Mouse (Mus musculus) A20 (cell line): ENCODE measurements around the gene Camk2d.

Source experiments
- DNase-seq: peaks from one replicate; pipeline ENCODE4 v3.0.0-alpha.2; 2011; ENCODE audit warnings: low read depth, low spot score

Camk2d gene

DNA sequence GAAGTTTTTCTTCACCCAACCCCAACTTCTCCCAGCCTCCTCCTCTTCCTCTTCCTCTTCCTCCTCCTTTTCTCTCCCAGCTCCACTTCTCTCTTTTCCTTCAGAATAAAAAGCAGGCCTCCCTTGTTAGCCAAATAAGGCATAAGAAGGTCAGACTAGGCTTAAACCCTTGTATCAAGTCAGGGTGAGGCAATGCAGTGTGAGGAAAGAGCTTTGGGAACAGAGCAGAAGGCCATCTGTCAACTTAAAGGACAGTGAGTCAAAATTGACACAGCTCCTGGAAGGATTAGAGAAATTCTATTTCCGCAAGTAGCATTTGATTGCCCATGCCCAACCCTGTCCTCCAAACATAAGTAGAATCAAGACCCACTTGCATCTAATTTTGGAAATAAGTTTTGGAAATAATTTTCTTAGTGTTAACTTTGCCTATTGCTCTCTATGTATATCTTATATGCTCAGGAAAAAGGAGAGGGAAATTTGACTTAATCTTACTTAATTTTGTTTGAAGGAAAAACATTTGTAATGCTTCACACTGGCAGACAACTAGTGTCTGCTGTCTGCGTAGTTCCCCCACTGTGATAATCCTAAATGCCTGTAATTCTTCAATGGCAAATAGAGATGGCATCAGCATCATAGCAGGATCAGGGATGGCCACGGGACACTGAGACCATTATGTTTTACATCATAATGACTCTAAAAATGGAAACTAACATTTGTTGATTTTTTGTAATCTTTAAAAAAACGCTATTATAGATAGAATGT lies 16.8 kb downstream of the Camk2d start:
- DNase-seq, result no peak

DNA sequence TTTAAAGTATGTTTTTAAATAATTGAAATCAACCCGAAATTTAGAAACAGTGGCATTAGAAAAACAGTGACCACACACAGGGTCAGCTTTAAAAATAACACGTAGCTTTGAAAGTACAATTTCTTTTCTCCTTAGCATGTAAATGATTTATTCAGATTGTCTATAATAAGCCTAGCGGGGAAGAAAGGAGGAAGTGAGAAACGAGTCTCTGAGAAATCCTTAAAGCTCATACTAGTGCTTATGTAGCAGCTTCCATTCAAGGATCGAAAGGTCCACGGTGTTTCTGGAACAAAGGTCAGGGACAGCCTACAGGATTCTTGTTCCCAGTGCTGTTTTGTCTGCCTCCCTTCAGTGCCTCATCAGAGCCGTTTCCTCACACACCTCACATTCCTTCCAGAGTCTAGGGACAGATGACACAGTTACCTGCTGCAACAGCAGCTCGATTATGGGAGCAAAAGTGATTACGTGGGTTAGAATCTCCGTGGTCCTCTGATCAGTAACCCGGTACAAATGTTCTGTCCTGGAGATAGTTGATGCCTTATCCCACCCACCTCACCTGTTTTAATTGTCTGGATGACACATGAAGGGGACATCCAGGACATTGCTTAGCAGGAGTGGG lies 17.5 kb downstream of the Camk2d start:
- peak; percentile 39 for DNase-seq

DNA sequence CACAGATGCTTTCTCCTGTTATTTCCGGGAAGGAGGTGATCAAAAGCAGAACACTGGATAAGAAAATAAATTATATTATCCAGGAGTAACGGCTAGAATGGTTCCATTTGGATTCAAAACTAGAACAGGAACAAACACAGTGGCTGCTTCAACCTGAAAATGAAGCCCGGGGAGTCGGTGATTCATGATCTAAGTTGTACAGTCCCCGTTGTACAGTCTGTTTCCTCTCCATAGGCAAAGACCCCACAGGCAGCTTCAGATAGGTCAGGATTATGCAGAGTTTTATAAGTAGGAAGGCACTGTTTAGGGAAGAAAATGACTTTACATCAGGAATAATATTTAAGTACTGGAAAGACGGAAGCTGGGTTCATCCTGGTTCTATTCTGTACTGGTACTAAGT lies 19.2 kb downstream of the Camk2d start:
- no peak for DNase-seq

DNA sequence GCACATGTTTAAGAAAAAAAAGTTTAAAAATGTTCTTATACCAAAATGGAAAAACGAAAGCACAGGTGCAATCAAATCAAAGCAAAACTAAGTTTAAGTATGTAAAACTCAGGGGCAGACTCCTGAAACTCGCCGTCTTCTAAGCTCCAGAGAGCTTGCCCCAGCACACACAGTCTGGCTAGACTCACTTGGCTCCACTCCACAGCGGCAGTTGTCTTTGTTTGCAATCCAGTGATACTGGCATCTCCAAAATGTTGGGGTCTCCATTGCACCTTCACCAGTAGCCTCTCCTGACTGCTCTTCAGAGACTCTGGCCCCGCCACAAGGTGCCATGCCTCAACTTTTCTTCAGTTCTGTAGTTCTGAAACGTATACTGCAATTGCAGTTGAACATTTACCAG lies 24.1 kb downstream of the Camk2d start:
- DNase-seq, result no peak

DNA sequence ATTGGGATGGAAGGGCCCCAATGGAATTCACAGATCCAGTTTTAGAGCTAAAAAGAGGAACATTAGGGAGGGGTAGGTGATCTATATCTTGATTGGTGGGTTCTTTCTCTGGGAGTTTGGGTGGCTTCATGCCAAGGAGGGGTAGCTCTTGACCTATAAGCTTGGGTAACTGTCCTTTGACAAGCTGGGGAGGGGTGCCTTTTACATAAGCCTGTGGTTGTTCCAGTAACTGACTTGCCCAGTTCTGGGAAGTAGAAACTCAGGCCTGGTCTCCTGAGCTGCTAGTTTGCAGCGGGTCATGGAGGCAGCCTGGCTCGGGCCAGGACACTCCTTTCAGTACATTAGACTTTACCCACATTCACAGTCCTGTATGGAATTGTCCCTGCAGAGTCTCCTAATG lies 26.4 kb downstream of the Camk2d start:
- DNase-seq, result no peak

DNA sequence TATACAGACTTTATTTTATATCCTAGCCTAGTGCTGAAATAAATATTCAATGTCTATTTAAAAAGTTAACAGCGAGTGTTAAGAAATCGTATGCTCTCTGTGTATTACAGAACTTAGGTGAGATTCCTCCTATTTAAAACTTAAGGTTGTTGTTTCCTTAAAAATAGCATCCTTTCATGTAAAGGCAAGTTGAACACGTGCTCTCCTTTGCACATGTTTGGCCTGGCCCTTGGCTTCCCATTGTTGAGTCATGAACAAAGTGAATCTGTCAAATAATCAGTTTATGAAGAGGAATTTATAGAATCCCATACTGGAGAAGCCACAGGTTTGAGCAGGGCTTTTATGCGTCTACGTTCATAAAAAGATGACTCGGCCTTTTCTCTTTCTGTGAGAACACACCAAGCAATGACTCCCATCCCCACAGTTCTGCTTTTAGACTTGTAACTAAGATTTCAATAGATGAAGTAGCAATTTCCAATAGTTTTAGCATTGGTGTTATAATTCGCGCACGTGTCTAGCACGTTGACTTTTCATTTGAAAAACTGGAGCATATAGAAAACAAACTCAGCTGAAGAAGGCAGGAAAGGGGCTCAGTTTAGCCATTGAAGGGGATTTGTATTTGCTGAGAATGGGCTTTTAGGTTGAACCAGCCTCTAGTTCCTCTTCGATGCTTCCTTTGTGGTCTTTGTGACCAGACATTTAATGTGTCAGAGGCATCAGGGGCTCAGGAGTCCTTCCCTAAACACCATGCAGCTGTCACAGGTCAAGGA lies 29.1 kb downstream of the Camk2d start:
- no peak for DNase-seq

DNA sequence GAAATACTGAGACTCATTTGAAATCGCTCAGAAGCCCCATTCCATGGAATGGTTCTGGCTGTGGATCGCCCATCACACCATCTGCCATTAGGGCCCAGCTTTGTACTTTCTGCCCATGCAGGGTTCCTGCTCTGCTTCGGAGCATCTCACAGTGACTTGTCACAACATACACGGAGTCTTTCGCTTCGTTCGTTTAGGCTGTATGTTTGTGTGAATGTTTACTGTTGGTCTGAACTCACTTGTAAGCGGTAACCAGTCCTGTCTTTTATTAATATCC lies 29.6 kb downstream of the Camk2d start:
- DNase-seq, result no peak

DNA sequence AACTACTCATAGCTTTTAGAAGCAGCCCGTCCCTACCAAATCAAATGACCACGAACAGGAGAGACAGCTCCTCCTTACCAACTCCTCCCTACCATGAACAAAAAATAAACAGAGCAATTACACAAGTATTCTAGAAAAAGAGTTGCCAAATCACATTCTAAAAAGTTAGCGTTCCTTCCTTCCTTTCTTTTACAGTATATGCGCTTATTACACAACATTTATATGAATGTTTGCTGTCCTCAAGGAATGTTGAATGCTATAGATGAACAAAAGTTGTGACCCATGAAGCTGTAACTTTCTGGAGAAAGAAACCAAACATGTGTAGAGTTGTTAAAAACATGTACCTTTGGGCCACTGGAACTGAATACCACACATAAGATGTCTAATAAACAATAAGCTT lies 31.9 kb downstream of the Camk2d start:
- no peak for DNase-seq

DNA sequence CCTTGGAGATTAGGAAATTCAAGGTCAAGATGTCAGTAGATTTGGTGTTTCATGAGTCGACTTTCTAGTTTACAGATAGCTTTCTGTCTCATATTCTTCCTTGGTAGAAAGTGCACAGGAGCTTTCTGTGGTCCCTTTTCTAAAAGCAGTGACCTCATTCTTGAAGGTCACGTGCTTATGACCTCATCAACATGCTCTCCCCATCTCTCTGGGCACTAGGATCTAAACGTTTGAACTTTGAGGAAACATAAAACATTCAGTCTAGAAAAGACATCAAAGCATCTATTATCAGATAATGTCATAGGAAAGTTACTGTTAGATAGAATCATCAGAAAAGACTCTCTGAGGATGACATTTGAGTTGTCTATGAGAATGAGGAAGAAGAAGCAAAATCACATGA lies 32.3 kb downstream of the Camk2d start:
- DNase-seq, result no peak

DNA sequence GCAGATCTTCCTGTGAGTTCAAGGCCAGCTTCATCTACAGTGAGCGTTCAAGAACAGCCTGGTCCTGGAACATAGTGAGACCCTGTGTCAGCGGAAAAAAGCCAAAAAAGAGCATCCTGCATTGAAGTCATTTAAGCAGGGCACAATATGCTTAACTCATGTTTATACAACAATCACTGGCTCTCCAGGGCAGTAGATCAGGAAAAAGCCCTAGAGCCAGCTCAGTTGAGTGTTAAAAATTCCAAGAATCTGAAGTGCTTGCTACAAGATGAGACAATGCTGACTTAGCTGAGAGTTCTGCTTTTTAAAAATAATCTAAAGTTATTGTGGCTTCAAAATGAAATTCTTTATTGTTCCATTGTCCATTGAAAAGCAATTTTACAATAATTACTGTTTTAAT lies 32.9 kb downstream of the Camk2d start:
- DNase-seq, result no peak

DNA sequence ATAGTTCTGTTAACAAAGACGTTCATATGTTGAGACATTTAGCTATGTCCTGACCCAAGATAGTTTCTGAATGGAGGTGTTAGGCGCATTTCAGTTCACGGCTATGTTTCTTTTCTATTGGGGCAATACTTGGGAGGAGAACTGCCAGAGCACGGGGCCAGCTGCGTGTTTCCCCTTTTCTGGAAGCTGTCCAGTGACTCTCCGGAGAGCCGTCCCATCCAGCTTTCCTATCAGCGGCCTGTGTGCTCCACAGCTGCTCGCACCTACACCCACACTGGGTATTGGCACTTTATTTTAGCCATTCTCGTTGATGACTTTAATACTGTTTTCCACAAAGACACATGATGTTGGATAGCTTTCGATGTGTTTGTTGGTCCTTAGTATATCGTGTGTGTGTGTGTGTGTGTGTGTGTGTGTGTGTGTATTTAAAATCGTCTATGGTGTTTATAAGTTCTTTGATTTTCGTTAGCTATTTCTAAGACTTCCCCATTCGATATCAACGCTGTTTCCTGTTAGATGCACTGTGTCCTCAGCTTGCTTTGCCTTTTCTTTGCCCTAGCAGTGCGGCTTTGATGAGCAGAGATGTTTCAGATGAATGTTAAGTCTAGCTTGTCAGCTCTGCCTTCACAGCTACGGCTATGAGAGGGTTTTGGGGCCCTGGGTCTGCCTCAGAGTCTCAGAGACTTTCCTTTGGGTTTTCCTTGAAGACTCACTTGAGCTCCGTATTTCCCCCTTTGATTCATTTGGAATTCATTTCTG lies 34.2 kb downstream of the Camk2d start:
- DNase-seq, result no peak

DNA sequence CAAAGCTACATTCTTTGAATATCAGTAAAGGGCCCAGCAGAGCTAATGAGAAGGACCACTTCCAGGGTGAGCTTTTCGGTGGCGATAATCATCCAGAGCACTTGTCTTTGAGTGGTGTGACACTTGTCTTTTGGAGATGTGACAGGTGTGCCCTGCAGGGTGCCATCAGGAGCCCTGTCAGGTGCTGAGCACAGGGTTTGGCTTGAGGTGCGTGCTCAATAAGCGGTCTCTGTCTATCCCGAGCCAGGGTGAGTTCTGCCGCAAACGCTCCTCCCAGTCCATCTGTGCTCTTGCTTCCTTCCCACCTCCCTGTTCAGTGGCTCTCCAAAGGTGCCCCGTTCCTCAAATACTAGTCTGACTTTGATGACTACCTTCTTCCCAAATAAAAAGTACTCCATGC lies 35.5 kb downstream of the Camk2d start:
- no peak for DNase-seq

DNA sequence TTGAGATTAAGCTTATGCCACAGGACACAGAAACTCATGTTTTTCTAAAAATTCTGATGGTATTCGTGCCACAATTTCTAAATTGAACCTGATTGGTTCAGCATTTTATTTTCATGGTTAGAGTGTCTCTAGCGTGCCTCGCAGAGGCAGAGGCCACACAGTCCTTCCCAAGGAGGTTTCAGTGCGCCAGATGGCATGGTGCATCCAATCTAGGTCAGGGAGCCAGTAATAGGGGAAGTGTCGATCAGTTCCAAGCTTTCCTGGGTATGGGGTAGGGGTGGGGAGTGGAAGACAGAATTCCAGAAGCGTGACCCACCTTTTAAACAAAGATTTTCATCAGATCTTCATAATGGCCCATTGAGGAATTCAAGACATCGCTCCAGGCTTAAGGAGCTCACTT lies 36.5 kb downstream of the Camk2d start:
- DNase-seq, result no peak

DNA sequence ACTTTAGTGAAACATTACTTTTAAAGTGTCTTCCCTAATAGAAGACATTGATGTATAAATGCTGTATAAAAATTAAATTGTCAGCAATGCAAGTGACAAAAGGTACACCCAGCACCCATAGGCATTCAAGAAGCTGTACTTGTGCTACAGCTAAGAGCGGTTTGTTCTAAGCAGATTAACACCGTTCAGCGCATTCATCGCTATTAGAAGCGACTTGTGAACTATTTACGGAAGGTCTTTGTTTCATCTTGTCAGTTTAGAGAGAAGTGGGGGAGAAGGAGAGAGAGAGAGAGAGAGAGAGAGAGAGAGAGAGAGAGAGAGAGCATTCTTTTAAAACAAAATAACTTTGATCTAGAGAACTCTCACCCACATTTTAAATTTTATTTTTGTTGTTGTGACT lies 38.1 kb downstream of the Camk2d start:
- no peak for DNase-seq

DNA sequence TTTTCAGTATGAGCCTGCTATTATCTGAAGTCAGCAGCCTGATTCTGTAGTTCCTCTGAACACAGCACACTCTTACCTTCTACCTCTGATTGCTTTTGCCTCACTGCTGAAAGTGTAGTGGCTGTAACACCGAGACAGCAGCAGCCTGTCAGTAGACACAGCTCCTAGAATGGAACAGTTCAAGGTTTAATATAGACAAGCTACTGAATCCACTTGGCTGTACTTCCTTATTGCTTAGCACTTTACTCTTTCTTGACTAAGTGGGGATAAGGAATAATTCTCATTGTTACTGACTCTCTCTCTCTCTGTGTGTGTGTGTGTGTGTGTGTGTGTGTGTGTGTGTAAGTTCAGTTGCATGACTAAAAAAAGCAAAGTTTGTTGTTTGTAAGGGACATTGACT lies 42.2 kb downstream of the Camk2d start:
- no peak for DNase-seq

DNA sequence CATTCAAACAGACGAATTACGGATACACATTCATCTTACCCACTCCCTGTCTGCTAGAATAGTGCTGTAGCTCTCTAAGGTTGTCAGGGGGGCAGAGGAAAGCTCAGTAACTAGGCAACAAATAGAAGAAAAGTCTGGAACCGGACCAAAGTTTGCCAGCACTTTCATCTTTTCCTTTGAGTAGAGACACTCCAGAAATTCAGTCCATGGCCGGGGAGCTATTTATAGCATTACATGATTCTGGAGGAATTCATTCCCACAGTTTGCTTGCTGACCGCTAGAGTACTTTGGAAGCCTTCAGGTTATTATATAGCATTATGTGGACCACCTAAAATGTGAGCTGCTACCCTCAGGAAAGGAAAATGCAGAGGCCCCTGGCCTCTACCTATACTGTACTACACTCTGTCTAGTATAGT lies 43.0 kb downstream of the Camk2d start:
- no peak for DNase-seq

DNA sequence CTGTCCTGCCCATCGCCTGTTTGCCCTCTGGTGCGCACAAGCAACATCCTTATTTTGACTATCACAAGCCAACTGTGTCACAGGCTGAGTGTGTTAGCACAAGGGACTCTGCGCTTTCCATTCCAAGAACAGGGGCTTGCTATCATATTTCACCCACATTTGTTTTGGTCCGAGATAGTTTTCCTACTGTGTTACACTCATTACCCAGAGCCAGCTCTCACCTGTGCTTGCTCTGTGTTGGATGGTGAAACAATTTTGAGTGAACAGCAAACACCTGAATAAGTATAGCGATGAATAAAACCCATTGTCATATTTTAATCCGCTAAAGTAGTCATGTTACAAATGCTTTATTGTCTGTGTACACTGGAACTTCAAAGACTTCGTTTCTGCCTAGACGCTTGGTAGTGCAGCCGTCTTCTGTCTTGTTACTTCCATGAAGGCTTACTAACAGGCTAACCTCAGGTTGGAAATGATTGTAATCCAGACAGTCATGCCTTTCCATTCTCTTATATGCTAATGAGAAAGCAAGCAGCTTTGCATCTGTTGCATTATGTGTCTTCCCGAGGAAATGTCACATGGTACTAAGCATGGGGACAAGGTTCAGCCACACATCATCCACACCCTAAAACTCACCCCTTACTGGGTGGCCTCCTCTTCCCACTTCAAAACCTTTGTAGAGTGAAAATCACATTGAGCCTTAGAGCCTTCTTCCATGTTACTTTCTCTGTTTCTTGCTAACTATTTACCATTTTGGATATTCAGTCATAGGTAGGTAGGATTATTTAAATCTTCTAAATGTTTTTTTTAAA lies 44.5 kb downstream of the Camk2d start:
- DNase-seq, result no peak

DNA sequence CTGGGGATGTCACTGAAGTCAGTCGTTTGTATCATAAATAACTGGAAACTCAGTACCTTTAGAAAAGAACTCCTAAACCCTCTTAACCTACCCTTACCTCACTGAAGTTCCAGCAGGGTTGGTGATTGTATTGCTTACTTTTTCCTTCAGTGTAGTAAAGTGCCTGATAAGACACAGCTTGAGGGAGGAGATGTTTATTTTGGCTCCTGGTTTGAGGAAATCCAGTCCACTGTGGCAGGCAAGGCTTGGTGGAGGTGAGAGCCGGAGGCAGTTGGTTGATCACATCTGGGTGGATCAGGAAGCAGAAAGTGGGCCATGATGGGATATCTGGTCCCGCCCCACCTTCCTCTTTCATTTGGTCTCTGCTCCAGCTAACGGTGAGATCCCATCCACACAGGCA lies 45.3 kb downstream of the Camk2d start:
- no peak for DNase-seq

DNA sequence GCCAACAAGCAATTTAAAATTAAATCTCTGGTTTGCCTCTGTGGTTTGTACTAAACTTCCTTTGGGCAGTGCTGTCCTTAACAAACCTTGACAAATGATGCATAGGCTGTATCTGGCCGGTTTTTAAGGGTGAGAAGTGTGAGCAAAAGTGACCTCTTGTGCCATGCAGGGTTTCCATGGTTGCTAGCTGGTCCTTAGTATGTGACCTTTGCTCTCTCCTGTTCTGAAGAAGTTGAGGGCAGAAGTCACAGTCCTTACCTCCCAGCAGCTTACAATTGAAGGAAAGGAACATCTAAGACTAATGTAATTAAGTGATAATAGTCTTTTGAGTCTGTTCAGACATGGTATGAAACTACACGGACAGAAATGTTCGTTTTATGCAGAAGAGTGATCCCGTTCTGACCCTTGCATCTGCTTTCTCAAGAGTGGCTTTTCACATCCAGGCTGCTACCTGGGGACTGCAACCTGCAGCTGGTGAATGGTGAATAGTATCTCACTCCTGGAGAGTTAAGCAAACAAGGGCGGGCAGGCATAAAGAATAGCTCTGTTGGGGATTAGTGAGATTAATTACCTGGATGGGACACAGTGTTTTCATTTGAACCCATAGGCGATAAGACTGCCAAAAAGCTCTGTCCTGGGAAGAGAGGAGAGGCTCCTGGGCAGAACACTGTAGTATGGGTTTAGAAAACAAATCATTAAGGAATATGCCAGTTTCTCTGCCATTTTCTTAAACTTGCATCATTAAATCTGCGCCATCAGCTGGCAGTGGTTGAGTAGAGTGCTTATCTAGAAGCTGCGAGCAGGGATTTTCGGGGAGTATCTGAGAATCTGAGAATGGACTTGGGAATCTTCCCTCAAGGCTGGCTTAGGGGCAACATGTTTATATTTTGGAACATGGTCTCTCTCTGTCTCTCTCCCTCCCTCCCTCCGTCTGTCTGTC lies 47.2 kb downstream of the Camk2d start:
- DNase-seq, result no peak

DNA sequence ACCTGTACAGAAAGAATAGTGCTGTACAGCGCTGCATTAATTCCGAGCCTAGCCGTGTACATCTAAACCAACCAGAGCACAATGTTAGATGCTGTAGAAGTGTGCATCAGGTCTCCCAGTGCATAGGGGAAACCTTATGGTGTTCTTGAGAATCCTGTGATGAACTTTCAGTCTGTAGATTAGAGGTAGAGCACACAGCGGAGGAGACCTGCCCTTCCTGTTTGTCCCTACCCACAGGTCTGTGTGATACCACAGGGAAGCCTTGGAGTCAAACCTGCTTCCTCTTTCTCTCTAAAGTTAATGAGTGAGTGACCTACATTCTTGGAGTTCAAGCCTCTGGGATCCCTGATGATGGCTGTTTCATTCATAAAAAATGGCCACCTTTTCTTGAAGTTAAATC lies 54.2 kb downstream of the Camk2d start:
- DNase-seq, result no peak
